In the genomic region with DNA sequence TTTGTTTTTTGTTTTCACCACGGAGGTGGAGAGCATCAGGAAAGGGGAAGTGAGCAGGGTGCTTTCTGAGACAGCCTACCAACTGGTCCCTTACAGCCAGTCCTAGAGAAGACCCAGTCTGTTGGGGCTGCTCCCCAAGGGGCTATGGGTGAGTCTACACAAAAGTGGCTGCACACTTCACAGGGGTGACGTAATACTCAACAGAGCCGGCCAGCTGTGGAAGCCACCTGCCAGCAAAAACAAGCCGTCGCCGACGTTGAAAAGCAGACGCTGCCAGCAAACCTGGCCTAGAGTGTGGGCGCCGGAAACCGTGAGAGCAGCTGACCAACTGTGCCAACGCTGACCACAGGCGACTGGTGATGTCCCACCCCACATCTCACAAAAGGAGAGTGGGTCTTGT, we compare ENCODE assay signal across 8 mouse cellular contexts. TPM values are rescaled to one million over a fixed set of nuclear protein-coding genes. Genes with fewer than 3 reads are reported as not detected.
A peak's percentile ranks its signal among the peaks of the same experiment; 100 is the strongest.
DNase-seq lines count a peak whose midpoint lies in the region; ATAC-seq lines count a peak whose summit lies in the region.
"Had no signal": no experiment of that assay in that cellular context is flagged by ENCODE, and none has a peak within 500 bp of the region (broad histone marks: within the 10 kb centered on the region; RNA-seq: fewer than 3 reads in every experiment).

No protein-coding gene starts in this region.

- peak overlapping the region; percentile 50 for H3K4me2 ChIP-seq in heart, embryonic 16.5 days (ENCODE audit: low read depth, low read length)
- H3K4me2 ChIP-seq in liver, embryonic 12.5 days = peak overlapping the region; percentile 31

- peak overlapping the region; percentile 57 for H3K9ac ChIP-seq in heart, embryonic 16.5 days (ENCODE audit: low read length)
- no peak overlapping the region for H3K9ac ChIP-seq in liver, embryonic 12.5 days
- H3K9ac ChIP-seq: liver, embryonic 13.5 days had no signal

- H3K4me3 ChIP-seq in heart, embryonic 16.5 days (ENCODE audit: low read length) = no peak overlapping the region; the same call in 1 of the 2 replicates
- H3K4me3 ChIP-seq in liver, embryonic 12.5 days = no peak overlapping the region
- H3K4me3 ChIP-seq: liver, embryonic 13.5 days had no signal

- H3K27ac ChIP-seq in heart, embryonic 16.5 days (ENCODE audit: low read length) = peak overlapping the region; percentile 83
- no peak overlapping the region for H3K27ac ChIP-seq in liver, embryonic 12.5 days

- 34% methylated on average over 13 of the region's 13 CpGs for WGBS in heart, embryonic 16.5 days
- WGBS in liver, embryonic 12.5 days (ENCODE audit: insufficient replicate concordance) = 44% methylated on average over 13 of the region's 13 CpGs

- no peak for ATAC-seq in heart, embryonic 16.5 days (replicated peaks; ENCODE audit: extremely low read depth, insufficient read depth, low FRiP score)
- no peak for ATAC-seq in liver, embryonic 12.5 days

- no peaks in the 10 kb centered on the region for H3K36me3 ChIP-seq in heart, embryonic 16.5 days (ENCODE audit: control insufficient read depth, insufficient read depth)
- no peaks in the 10 kb centered on the region for H3K36me3 ChIP-seq in liver, embryonic 12.5 days
- H3K36me3 ChIP-seq: liver, embryonic 13.5 days had no signal

- H3K9me3 ChIP-seq in heart, embryonic 16.5 days (replicated peaks; ENCODE audit: control insufficient read depth, low read length) = no peaks in the 10 kb centered on the region
- H3K9me3 ChIP-seq in liver, embryonic 12.5 days (replicated peaks) = no peaks in the 10 kb centered on the region
- H3K9me3 ChIP-seq: liver, embryonic 13.5 days had no signal

- no peaks in the 10 kb centered on the region for H3K27me3 ChIP-seq in heart, embryonic 16.5 days (ENCODE audit: control insufficient read depth, insufficient read depth, low read length)
- peaks cover 48% of the 10 kb centered on the region for H3K27me3 ChIP-seq in liver, embryonic 12.5 days (replicated peaks)

- DNase-seq in layer of hippocampus, adult 9-11 months = peak; percentile 80
- DNase-seq in layer of hippocampus, adult 9-10 months (ENCODE audit: low spot score) = no peak
- DNase-seq in brain, adult 2 months (ENCODE audit: low read depth, low spot score) = peak; percentile 61
- peak; percentile 59 to 78 for DNase-seq in right cerebral cortex, postnatal 10 days (ENCODE audit: low spot score in 2 of 2)
- DNase-seq in retina, postnatal 1 day = no peak
- DNase-seq: liver, embryonic 13.5 days had no signal

- H3K4me1 ChIP-seq in heart, embryonic 16.5 days (ENCODE audit: control insufficient read depth, insufficient read depth, low read length) = peaks cover 43% of the 10 kb centered on the region
- H3K4me1 ChIP-seq in liver, embryonic 12.5 days = peaks cover 45% of the 10 kb centered on the region

RNA-seq across cellular contexts. Expression of a gene that starts 3.3 kb away (rescaled TPM):
- polyA plus RNA-seq in heart, embryonic 16.5 days (2015; fragmentation: Nextera tagmentation; extraction: Ambion mirVana) = 18.7 and 19.3 TPM in 2 replicates
- 5.7 and 5.9 TPM in 2 replicates for polyA plus RNA-seq in liver, embryonic 12.5 days (2016; fragmentation: Nextera tagmentation; extraction: Ambion mirVana)

RNA-seq across cellular contexts. Expression of a gene that starts 31.6 kb away (rescaled TPM):
- 11.5 and 12.6 TPM in 2 replicates for polyA plus RNA-seq in heart, embryonic 16.5 days (2015; fragmentation: Nextera tagmentation; extraction: Ambion mirVana)
- 8.8 and 9.2 TPM in 2 replicates for polyA plus RNA-seq in liver, embryonic 12.5 days (2016; fragmentation: Nextera tagmentation; extraction: Ambion mirVana)

Comparison
In these comparisons a context has a peak if more than half of its experiments do, and no peak if none do; other contexts are left out.
1. DNase-seq: peak in layer of hippocampus, adult 9-11 months (single experiment), brain, adult 2 months (single experiment) and right cerebral cortex, postnatal 10 days (2 of 2); none in layer of hippocampus, adult 9-10 months (single experiment) and retina, postnatal 1 day (single experiment).